Mouse (Mus musculus): ENCODE measurements at regions not wholly inside any gene's neighbourhood (a gene's known extent, or its start where the extent isn't known, plus 50 kb on each side); places are given as distances from the start of the nearest gene placed in this dataset.

DNA sequence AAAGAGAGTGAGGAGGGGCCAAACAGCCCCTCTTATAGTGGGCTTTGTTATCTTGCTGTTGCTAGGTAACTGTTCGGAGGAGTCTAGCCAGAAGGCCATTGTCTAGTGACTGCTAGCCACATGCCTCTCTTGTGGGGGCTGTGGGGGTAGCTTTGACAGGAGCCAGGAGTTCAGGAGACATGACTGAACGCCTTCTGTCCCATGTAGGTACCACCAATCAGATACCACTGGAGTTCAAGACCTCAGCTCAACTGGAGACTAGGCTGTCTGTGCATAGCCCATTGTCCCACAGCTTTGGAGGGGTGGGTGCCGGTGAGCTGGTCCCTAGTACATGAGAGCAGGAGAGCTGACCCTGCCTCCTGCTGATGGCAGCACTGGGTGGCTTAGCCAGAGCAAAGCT lies 82.4 kb upstream of the Unc93a2 start:
- no peak for DNase-seq (ENCODE audit: low spot score in 2 of 2)

DNA sequence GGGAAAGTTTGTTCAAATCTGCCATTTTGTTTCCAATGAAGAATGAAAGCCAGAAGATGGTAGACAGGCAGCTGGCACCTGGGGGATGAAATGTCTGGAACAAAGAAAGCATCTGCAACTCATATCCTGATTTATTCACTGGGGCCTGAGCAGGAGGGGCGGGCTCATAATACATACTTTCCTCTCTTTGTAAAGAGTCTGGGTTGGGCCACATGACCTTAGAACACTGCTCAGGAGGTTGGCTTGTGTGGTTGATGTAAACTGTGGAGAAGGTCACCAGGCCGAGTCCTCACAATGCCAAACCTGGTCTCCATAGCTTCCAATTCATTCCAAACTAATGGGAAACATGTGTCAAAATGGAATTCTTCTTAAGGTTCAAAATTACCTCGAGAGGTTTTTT lies 79.6 kb upstream of the Unc93a2 start:
- no peak for DNase-seq (ENCODE audit: low spot score in 2 of 2)

DNA sequence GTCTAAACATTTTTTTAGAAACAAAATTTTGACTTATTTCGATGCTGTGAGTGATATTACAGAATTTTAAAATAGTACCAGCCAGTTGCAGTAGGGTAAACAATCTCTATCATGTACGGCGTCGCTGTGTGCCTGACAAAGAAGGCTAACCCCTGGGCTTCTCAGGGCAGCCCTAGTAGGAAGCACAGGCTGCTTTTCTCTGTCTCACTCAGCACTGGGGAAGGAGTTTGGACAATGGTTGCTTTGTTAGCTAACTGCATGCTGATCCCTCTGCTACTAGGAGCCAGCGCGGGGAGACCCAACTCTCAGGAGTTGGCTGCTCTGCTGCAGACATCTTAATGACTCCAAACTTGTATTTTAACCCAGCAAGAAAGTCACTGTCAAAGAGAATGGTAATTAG lies 75.9 kb upstream of the Unc93a2 start:
- DNase-seq (ENCODE audit: low spot score in 2 of 2): no peak

DNA sequence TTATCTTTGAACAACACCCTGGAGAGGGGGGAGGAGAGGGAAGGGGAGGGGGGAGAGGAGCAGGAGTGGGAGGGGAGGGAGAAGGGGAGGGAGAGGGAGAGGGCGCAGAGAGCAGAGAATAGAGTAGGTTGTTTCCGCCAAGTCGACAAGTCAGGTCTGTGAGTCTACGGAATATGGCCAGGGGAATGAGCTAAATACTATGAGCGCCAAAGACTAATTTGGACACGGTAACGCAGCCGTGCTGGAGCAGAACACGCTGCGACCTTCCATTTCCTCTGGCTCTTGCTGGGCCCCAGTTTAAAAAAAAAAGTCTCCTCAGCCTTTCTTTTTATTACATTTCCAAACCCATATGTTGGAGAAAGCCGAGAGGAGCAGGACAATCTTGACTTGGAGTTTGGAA lies 71.7 kb upstream of the Unc93a2 start:
- no peak for DNase-seq (ENCODE audit: low spot score in 2 of 2)

DNA sequence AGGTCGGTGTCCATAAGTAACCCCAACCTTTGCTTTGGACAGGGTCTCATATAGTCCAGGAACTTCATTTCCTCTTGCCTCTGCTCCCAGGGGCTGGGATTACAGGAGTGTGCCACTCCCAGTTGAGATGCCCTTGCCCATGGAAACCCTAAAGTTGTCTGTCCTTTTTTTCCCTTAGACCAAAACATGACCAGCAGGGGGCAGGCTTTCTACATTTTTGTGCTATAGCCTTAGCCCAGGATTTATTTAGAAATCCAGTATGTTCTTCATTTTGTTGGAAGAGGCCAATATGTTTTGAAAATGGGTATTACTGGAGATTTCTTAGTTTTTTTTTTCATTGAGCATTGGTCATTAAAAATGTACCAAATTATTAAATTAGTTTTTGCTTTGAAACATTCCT lies 58.6 kb upstream of the Unc93a2 start:
- peak in 1 of 2 experiments; percentile 4 for DNase-seq (ENCODE audit: low spot score in 2 of 2)

DNA sequence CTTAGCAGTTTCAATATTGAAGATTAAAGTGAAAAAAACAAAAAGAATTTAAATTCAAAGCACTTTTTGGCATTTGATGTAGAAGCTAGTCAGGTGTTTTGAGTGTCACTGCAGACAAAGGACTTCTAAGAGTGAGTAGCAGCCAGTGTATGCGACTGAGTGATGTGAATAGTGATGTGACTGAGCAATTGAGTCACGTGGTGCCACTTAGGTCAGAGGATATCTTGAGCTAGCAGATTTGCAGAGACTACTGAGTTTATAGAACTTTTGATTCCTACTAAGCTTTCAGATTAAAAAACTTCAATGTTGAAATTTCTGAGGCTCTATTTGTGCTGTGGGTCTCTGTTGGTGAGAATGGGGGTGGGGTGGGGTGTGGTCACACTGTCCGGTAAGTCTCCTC lies 49.8 kb upstream of the Unc93a2 start:
- no peak for DNase-seq (ENCODE audit: low spot score in 2 of 2)

Data from left cerebral cortex, adult 8-10 months (tissue).